Mouse (Mus musculus): ENCODE measurements around the gene Fam129b.

- TF ChIP-seq CTCF (IDR thresholded peaks at IDR 0.05; ENCODE audit: borderline replicate concordance, insufficient read depth, low read length), result no peak
- no peak for TF ChIP-seq POLR2A (IDR thresholded peaks at IDR 0.05; ENCODE audit: low read depth, low read length)
Observed at GRCm38 (mm10) chr2:32847468-32847821, 28.5 kb upstream of the Fam129b start.
